Mouse (Mus musculus) neural tube, embryonic 11.5 days (tissue): ENCODE data around the gene Itk. TPM values are rescaled to one million over a fixed set of nuclear protein-coding genes. Genes with fewer than 3 reads are reported as not detected.

Source experiments
- ATAC-seq: fragments of 200-750 bp; cut with Nextera tagmentation; 2 replicates; pipeline ENCODE4 v1.8.0; 2017; ENCODE audit warnings: moderate number of reproducible peaks, mild to moderate bottlenecking, moderate TSS enrichment, moderate library complexity; ENCODE audit not compliant: insufficient read depth, low FRiP score, low TSS enrichment
- DNase-seq: peaks from one replicate; pipeline ENCODE4 v3.0.0-alpha.2; 2015; ENCODE audit warnings: low spot score
- H3K27ac ChIP-seq: fragments of 300-500 bp; sonication (generic); 2 replicates; pipeline ENCODE4 v1.5.1; 2014; ENCODE audit warnings: low read depth, mild to moderate bottlenecking, low read length
- H3K27me3 ChIP-seq: fragments of 300-500 bp; sonication (generic); 2 replicates; pipeline ENCODE4 v1.6.1; 2014; ENCODE audit warnings: mild to moderate bottlenecking, low read length, mixed read lengths; ENCODE audit not compliant: control insufficient read depth, insufficient read depth
- H3K36me3 ChIP-seq: fragments of 300-500 bp; sonication (generic); 2 replicates; pipeline ENCODE4 v1.6.1; 2014; ENCODE audit warnings: mild to moderate bottlenecking, low read length, moderate library complexity, mixed read lengths; ENCODE audit not compliant: control insufficient read depth, insufficient read depth
- H3K4me1 ChIP-seq: fragments of 300-500 bp; sonication (generic); 2 replicates; pipeline ENCODE4 v1.6.1; 2014; ENCODE audit warnings: low read length, mixed read lengths; ENCODE audit not compliant: control insufficient read depth, insufficient read depth
- H3K4me2 ChIP-seq: fragments of 300-500 bp; sonication (generic); 2 replicates; pipeline ENCODE4 v1.6.1; 2014; ENCODE audit warnings: low read depth, mild to moderate bottlenecking, moderate library complexity
- H3K4me3 ChIP-seq: fragments of 300-500 bp; sonication (generic); 2 replicates; pipeline ENCODE4 v1.5.1; 2014; ENCODE audit warnings: low read depth, low read length
- H3K9ac ChIP-seq: fragments of 300-500 bp; sonication (generic); 2 replicates; pipeline ENCODE4 v1.6.1; 2014; ENCODE audit warnings: mild to moderate bottlenecking, low read length
- H3K9me3 ChIP-seq: fragments of 300-500 bp; sonication (generic); 2 replicates; pipeline ENCODE4 v1.6.1; 2016; ENCODE audit warnings: low read length; ENCODE audit not compliant: control insufficient read depth
- WGBS: fragments of 180-500 bp; shearing (Covaris S2); extraction: QIAGEN DNeasy Blood & Tissue Kit; methylation state at CpG from one replicate; pipeline ENCODE4 v1.1.7; 2014; 5-methylcytosine and 5-hydroxymethylcytosine counted together
- polyA plus RNA-seq: library from polyadenylated mRNA; unstranded; fragments of >200 nt; fragmentation: Nextera tagmentation; extraction: Ambion mirVana; gene quantifications from 2 replicates; pipeline ENCODE4 v1.2.1, GENCODE M21; 2014

Gene Itk
- polyA plus RNA-seq, 1 experiment from 2014 or later, result not detected

DNA sequence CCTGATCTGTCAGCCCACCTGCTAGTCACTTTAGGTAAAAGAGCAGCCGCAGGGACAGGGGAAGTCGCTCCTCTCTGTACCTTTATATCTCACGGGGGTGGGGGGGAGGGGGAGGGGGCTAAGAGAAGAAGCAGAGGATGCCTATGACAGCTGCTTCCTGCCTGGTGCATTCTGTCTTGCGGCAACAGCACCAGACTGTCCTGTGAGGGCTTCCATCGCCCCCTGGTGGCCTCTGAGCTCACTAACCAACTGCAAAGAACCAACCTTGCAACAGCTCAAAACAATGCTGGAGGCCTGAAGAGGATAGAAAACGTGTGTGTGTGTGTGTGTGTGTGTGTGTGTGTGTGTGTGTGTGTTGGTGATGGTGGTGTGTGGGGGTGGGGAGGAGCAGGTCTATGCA is 114.0 kb downstream of the Itk start:
- Histone ChIP-seq H3K4me1 (no peaks in the 10 kb centered on the region), H3K9ac (no peak overlapping the region), H3K27me3 (no peaks in the 10 kb centered on the region), H3K36me3 (peaks cover 2% of the 10 kb centered on the region), H3K4me3 (no peak overlapping the region), H3K4me2 (no peak overlapping the region), H3K27ac (no peak overlapping the region), H3K9me3 (no peaks in the 10 kb centered on the region)
- 17% methylated on average over 5 of the region's 6 CpGs for WGBS
- peak; percentile 76 for DNase-seq
- ATAC-seq, result peak; percentile 80

Other genes starting within 250 kb of the Itk start
- gene Nipal4, start 223.0 kb downstream of the Itk start, polyA plus RNA-seq, result 0.64 and 0.69 TPM in 2 replicates
- 0.50 and 0.54 TPM in 2 replicates for gene Fndc9, start 154.0 kb downstream of the Itk start, polyA plus RNA-seq
- gene Cyfip2, start 76.7 kb downstream of the Itk start, polyA plus RNA-seq, result 55.8 and 66.4 TPM in 2 replicates
- not detected in 2 replicates for gene Fam71b, start 7.0 kb upstream of the Itk start, polyA plus RNA-seq
- gene Med7, start 47.4 kb upstream of the Itk start, polyA plus RNA-seq, result 87.4 and 94.7 TPM in 2 replicates
- gene Havcr2, start 65.4 kb upstream of the Itk start, polyA plus RNA-seq, result 0.27 TPM in 1 of 2 replicates, not detected in the other
- not detected in 2 replicates for gene Gm12169, start 134.7 kb upstream of the Itk start, polyA plus RNA-seq
- gene BC053393, start 182.0 kb upstream of the Itk start, polyA plus RNA-seq, result not detected in 2 replicates
- not detected in 2 replicates for gene Dppa1, start 239.7 kb upstream of the Itk start, polyA plus RNA-seq